Mouse (Mus musculus) T-helper 17 cell (primary cell): ENCODE measurements around the gene Chpf.

Experiments used
- in situ Hi-C, 2 experiments: fragments of 300-600 bp; cut with MboI, MseI; formaldehyde crosslinking; loops; 1 replicate in 1 of 2; 2 replicates in 1 of 2; pipeline ENCODE4 v1.15.1; 2025; ENCODE audit warnings: high pct_unique_total_duplicates in 2 of 2

The Chpf gene

DNA sequence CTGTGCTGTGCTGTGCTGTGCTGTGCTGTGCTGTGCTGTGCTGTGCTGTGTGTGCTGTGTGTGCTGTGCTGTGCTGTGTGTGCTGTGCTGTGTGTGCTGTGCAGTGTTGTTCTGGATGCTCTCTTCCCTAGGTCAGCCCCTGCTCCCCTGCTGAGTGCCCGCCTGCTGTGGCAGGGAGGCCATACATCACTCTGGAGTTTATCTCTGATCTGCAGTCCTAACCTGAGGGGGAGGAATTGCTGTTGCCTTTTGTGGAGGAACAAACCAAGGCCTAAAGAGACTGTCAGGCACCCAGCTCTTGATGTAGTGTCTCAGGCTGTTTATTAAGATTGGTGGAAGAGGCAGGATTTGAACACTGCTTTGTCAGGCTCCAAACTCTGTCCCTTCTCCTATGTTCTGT, 16.5 kb downstream of the Chpf start:
- in situ Hi-C loops: loop anchor here (5.0 to 10.0 kb wide), 3 partner anchors 60 to 408 kb away; partner anchors contain the start of gene Nhej1 (in 1 of the 2)

DNA sequence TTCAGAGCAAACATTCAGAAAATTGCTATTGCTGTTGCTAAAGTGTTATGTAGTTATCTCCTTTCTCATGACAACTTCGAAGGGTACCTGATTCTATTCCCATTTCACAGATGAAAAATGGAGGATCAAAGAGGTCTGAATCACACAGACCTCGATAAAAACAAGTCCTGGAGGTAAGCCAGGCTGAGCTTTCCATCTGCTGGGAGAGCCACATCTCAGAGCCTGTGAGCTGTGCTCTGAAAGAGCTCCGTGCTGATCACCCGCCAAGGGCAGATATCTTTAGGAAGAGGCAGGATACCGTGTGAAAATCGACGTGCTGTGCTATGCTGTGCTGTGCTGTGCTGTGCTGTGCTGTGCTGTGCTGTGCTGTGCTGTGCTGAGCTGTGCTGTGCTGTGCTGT, 18.8 kb downstream of the Chpf start:
- in situ Hi-C loops: loop anchor here (5.0 to 10.0 kb wide), 3 partner anchors 58 to 405 kb away; partner anchors contain the start of gene Nhej1 (in 1 of the 2)

DNA sequence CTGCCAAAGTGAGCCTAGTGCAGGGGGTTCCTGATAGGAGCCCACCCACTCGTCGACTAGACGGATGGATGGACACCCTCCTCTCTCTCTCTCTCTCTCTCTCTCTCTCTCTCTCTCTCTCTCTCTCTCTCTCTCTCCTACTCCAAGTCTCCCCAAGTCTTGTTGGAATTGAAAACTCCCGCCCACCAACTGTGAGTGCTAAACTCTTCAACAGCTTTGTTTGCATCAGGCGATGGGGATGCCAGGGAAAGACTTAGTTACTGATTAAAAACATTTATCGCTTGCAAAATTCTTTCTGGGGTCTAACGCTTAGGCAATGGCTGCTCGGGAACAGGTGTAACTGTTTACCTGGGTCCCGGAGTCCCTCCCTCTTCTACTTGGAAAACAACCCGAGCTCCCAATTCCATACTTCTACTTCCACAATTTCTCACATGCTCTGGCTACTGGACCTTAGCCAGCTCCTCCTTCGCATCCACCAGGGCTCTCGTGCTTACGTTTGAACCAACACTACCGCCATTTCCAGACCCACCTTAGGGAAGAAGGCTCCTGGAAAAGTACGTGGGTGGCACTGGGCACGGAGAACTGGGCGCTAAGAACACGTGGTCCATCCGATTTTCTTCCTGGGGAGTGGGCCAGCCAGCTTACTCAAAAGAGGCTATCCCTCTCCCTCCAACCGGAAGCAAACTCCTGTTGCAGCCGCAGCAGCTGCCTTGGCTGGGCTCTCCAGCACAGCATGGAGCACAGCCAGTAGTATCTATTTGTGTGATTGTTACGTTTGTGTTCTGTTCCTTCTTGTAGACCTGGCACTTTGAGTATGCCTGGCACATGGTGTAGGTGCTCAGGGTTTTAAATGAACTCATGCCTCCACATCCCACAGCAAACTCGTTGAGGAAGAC, 20.1 kb downstream of the Chpf start:
- in situ Hi-C loops: no loop called here

DNA sequence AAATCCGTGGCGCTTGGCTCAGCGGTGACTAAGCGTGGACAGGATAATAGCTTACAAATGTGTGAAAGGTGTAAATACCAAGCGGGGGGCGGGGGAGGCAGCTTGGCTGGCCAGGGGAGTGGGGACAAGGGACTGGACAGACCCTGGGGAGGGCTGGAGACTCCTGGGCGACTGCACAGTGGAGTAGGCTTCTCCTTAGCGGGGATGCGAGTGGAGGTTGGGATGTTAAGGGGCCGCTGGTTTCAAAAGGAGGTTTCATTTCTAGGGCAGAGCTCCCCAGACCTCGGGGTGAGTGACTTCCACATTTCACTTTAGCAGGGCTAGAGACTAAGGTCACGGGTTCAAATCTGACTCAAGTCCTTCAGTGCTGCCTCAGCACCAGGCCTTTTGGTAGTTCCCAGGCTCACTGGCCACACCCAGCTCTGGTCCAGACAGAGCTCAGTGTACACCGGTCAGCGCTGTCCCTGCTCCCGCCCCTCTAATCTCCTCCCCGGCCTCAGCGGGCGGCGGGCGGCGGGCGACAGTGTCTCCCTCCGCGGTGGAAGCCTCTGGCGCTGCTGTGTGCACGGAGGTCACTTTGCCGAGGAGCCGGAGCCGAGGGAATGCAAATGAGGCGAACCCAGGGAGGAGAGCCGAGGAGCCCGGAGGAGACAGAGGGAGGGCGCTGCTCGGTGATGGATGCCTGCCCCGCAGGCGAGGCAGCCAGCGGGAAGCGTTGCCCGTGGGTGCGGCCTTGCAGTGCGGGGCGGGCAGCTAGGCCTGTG, 20.9 kb downstream of the Chpf start:
- in situ Hi-C loops: no loop called here

DNA sequence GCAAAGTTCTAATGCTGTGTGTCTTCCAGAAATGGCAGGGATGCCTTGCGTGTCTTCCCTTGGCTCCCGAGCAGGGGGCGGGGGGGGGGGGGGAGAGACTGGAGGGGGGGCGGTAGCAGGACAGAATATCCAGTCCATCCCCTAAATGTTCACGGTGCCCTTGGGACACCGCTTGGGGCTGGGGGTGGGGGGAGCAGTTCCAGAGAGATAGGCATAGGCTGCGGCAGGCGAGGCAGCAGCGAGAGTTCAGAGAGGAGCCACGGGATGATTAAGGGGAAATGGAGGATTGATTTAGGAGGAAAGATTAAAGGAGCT, 21.4 kb downstream of the Chpf start:
- in situ Hi-C loops: no loop called here

- in situ Hi-C loops: no loop called here
Observed at GRCm38 (mm10) chr1:75456746-75457564, 22.2 kb downstream of the Chpf start.

GRCm38 (mm10) chr1:75455948-75456347, 23.2 kb downstream of the Chpf start:
- in situ Hi-C loops: no loop called here

GRCm38 (mm10) chr1:75455433-75455832, 23.7 kb downstream of the Chpf start:
- in situ Hi-C loops: no loop called here

DNA sequence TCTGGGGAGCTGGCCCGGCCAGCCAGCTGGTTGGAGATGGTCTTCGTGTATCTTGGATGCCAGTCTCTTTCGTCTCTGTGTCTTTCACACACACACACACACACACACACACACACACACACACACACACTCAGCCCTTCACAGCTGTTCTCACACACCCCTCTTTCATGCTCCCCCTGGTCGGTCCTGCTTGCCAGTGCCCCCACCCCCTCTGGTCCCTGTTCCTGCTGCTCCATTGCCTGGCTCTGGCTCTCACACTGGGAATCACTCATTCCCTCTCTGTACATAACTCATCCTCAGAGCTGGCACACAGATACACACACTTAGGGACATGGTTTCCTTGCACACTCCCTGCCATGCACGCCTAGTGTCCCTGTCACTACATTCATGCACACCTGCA, 27.2 kb downstream of the Chpf start:
- in situ Hi-C loops: no loop called here

- in situ Hi-C loops: no loop called here
Observed at GRCm38 (mm10) chr1:75450314-75451005, 28.6 kb downstream of the Chpf start, which contains the start of gene Asic4. Asic4 (plus strand) TSS chr1:75450436.

DNA sequence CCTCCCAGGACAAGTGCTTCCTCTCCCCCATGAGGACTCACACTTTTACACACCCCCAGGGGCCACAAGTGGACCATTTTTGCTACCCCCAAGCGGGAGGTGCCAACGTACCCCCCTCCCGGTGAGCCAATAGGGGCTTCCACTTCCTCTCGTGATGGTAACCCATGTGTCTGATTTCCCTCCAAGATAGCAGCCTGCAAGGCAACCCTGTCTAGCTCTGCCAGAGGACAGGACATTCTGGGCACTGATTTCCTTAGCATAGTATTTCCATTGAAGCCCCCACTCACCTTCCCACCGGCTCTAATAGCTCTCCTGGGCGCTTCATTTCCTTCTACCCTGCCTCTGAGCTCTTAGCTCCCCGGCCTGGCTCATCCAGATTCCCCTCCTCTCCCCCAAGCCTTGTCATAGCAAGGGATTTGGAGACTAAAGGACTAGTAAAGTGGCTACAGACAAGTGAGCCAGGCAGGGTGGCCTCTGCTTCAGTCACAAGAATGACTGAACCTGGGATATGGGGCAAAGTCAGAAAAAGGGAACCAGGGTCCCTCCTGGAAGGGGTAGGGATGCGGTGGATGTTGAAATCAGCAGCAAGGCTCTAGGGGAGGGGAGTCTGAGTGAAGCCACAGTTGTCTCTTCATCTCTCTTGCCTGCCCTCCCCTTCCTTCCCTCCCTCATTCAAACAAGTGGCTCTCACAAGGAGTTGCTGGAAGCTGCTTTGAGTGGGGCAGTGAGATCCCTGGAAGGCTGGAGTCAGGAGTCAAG, 29.6 kb downstream of the Chpf start:
- in situ Hi-C loops: no loop called here

- in situ Hi-C loops: no loop called here
Observed at GRCm38 (mm10) chr1:75448937-75449336, 30.2 kb downstream of the Chpf start.

DNA sequence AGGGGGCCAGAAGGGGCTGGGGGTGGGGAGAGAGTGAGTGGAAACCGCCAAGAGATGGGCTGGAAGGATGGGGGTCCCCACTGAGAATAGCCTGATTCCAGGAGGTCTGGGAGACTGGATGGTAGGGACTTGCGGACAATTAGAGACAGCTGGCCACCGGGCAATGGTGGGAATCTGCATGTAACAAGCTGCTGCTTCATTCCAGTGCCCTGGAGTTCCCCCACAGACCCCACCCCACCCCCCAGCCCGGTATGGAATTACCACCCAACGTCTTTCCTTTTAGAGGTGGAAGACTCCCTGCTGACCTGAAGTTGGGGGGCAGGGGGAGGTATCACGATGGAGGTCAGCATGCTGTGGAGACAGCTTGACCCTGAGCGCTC, 31.1 kb downstream of the Chpf start:
- in situ Hi-C loops: no loop called here

- in situ Hi-C loops: no loop called here
Observed at GRCm38 (mm10) chr1:75447265-75448051, 31.6 kb downstream of the Chpf start.

GRCm38 (mm10) chr1:75446656-75447055, 32.5 kb downstream of the Chpf start:
- in situ Hi-C loops: no loop called here

DNA sequence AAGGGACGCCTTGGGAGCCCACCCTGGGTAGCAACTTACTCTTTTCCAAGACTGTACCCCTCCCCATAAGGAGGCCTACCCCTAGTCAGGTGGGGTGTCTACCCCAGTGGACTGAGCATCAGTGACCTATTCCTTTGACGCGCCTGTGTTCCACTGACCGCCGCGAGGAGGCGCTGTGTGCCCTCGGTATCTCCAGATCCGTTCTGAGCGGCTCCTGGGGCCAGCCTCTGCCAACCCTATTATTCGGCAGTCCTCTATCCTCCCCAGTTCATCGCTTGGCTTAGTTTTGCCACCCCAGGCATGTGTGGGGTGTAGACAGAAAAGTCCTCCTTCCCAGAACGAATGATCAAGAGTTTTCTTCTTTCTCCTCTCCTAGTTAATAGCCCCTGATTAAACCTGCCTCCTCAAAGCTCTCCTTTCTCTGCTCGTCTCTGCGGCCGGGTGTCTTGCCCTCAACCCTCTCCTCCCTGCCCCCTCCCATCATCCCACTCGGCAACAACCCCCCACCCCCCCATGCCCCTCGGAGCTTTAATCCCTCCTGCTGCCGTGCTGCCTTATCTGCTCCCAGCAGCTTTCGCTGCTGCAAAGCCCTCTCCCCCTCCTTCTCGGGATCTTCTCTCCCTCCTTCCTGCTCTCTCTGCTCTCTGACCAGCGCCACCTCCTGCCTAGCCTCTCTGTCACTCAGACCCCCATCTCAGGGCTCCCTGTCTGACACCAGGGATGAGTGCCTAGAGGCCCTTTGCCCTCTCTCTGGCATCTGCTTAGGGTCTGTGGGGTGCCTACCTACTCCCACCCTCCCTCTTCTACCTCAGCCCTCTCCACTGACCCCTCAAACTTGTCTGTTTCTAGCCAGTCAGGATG, 33.1 kb downstream of the Chpf start:
- in situ Hi-C loops: no loop called here

GRCm38 (mm10) chr1:75445141-75445701, 33.9 kb downstream of the Chpf start:
- in situ Hi-C loops: no loop called here

GRCm38 (mm10) chr1:75444208-75444607, 34.9 kb downstream of the Chpf start:
- in situ Hi-C loops: no loop called here
